Mouse (Mus musculus) frontal cortex, postnatal 10 days (tissue): ENCODE measurements around the gene Aasdh.

Source experiments
- DNase-seq, 2 experiments: peaks; one replicate each; pipeline ENCODE4 v3.0.0; 2022; ENCODE audit warnings: low spot score in 2 of 2, mixed read lengths in 1 of 2

The Aasdh gene

GRCm38 (mm10) chr5:76841859-76842258, 63.5 kb downstream of the Aasdh start:
- no peak for DNase-seq

DNA sequence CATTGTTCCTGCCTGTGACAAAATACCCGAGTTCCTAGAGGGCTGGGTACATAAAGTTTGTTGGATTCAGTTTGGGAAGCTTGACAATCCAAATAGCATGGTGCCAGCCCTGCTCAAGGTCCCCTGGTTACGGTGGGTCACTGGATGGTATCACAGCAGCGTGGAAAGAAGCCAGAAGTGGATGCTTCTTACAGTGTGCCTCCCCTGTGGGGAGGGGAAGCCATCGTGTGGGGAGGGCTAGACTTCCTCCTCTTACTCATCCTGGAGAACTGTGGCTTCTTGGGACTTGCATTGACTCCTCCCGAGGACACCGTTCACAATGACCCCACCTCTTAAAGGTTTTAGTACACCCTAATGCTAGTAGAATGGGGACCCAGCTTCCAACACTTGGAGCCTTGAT, 65.5 kb downstream of the Aasdh start:
- DNase-seq: no peak

DNA sequence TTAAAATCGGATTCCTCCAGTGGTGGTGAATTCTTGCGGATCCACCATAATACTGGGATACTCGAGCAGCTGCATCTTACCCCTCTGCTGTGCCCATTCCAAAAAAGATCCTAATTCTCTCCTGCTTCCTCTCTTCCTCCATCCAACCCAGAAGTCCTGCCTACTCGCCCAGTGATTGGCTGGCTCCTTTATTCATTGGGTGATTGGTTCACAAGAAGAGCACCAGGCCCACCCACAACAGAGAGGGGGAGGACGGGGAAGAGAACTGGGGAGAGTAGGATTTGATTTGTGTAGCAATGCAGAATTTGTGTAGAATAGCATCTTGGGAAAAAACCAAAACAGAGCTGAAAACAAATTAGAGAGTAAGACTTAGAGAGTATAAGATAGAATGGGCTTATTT, 68.3 kb downstream of the Aasdh start:
- no peak for DNase-seq

DNA sequence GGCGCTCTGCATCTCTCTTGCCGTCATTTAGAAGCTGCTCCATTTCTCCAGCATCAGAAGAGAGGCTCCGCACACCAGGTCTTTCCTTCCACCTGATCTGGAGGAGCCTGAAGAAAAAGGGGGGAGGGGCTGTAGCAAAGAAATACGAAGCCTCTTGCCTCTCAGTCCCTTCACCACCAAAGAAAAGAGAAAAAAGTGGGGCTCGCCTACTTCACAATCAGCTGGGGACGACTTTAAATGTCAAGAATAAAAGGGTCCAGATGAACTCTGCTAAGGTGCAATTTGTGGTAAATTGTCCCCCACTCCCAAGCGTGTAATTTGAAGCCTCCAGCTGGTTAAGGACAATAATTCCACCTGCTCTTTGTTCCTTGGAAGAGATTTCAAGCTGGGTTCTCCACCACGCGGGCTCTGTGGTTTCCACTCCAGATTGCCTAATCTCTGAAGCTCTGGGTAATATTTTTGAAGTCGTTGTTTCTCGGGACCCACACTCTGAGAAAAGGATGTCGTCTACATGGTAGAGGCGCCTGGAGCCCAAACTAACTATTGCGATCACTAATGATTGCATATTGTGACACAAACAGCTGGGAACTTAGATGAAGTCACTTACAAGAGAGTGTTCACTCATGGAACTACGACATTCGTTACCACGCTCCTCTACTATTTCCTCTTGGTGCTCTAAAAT, 72.6 kb downstream of the Aasdh start:
- no peak for DNase-seq

GRCm38 (mm10) chr5:76828527-76829240, 76.6 kb downstream of the Aasdh start:
- DNase-seq: peak in 1 of 2 experiments; percentile 35
